Mouse (Mus musculus) lung, postnatal 4 days (tissue): Measurements from ENCODE around the gene Mrps14.

Experiments used
- DNase-seq, 2 experiments: peaks; one replicate each; pipeline ENCODE4 v3.0.0; 2021

Gene Mrps14

DNA sequence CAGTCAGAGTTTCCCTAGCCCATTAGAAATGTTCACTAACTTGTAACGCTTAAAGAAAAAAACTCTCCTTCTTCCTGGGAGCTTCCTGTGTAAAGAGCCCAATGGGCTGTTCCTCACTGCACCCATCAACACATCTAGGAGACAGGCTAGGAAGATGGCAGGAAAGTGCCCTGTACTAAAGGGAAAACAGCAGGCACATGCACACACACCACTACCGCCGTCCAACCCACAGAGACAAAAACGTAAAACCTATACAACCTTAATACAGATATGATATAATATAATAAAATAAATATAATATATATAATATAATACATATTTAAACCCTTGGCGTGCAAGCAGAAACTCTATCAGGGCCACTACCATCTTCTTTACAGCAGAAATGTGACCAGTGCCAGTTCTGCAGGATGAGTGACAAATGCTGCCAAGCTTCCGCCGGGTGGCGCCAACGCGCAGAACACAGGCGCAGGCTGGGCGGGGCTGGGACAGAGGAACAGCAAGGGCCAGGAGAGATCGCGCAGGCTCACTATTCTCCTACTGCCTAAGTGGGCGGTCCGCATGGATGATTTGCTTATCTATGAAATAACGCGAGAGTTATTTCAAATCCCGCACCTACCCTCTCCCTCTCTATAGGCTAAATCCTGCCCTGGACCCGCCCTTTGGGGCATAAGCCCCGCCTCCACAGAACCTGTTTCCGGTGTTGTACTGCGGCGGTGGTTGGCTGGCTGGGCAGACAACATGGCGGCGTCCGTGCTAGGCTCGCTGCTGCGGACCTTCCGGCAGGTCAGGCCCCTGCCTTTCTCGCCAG is at the start of gene Mrps14:
Mrps14 (plus strand) TSS at position 687 of the 808 bp plus-strand sequence.
- peak; percentile 98 to 99 for DNase-seq

DNA sequence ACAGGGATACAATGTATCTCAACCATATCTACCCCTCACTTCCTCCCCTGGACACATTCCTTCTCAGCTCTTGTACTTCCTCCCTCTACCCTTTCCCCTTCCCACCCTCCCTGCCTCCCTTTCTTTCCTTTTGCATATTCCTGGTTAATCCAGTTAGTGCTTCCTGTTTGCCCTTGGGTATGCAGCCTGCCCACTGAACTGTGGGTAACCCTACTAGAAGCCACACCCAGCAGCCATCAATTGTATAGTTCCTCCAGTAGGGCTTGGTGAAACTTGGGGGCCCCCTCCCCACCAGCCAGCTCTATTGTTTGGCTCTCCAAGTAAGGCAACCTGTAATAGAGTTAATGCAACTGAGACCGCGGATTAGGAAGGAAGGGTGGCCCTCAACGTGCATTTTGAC is 49.4 kb upstream of the Mrps14 start:
- no peak for DNase-seq

DNA sequence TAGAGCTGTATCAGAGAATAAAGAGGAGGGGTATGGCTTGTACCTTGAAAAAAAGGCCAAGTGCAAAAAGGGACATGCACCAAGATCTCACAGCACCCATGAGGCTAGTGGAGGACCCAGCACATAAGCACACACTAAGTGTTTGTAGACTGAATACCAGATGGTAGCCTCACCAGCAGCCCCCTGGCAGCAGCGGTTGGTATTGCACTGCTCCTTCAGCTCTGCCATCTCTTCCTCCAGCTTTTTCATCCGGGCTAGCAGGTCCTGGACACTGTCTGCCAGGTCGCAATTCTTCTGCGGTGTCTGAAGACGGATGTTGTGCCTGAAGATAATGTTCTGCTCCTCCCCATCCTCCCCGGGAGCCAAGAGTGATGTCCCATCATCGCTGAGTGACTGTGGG is 47.7 kb upstream of the Mrps14 start:
- DNase-seq, result no peak

DNA sequence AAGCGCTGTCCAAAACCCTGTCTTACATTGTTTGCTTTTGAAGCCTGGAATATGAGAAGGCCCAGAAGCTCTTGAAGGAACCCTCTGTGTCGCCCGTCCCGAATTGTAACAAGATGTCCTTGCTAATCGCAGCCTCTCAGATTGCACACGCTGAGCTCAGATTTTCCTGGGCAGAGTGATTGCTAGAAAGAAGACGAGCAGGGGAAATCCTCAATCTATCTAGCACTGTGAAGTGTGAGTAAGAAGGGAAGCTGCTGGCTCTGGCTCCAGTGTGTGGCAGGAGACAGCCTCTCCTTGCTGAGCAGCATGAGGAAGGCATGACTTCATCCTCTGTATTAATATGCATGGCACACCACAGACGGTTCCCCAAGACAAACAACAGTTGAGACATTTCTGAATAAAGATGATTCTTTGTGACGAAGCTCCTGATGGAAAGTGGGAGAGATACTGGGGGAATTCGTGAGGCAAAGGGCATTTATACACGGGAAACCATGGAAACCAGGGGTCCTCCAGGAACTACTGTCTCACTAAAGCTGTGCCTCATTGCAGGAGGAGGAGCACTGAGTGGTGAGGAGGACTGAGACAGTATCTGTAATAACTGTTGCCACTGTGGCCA is 45.6 kb upstream of the Mrps14 start:
- DNase-seq, result no peak

DNA sequence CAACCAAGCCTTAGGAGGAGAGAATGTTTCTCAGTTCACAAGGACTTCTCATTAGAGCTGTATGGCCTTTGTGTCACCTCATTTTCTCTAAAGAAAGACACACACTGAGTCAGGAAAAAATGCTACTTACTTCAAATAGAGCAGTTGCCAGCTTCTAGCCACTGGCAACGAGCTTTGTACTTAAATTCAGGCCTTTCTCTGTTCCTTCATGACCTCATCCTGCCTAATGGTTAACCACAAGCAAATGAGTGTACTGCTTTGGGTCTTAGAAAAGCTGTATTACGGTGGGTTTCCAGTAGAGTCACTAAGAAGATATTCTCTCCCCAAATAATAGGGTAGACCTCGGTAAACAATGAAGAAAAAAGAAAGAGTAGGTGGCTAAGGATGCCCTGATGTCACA is 44.3 kb upstream of the Mrps14 start:
- DNase-seq, result no peak

DNA sequence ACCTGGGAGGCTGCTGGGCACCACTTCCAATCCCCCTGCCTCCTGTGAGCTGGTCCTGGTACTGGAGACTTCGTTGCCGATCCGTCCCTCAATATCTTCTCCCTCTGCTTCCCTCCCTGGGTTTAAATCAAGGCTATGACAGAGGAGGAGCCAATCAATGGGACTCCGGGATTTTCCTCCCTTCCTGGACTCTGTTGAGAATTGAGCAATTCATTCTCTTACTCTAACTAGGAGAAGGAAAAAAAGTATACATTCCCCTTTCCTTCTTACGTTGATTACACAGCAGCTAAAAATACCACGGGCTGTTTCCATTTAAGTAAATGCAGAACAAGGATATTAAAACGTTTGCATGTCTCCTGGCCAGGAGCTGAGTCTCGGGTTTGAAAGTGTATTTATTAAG is 41.5 kb upstream of the Mrps14 start, which contains the start of gene Tnn:
Tnn (minus strand) TSS at position 101 of the 400 bp plus-strand sequence.
- DNase-seq, result no peak

DNA sequence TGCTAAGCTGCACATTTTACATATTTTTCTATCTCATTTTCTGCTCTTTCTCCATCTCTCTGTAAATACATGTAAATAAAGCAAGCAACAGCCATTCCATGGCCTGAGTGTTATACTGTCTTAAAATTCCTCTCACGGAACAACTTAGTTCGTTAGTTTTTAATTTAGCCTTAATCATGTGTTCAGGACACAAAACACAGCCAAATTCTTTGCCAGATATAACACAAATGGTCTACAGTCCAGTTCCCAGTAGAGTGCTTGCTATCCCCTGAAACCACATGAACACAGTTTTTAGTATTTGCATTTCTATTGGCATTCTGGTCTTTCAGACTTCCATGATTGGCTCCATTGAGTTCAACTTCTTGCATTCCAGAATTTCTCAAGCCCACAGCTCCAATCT is 36.8 kb upstream of the Mrps14 start:
- no peak for DNase-seq

DNA sequence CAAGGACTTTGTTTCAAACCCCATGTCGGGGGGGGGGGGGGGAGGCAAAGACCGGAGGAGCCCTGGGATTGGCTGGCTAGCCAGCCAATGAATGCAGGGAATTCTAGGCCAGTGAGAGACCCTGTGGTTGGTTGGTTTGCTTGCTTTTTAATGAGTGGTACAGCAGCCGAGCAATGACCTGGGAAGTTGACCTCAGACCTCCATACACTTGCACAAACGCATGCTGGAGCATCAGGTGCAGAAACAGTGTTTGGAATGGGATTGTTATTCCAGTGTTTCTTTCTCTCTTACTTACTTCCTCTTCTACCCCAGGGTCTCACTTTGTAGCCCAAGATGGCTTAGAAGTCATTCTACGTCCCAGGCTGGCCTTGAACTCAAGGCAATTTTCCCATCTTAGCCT is 28.4 kb upstream of the Mrps14 start:
- no peak for DNase-seq

DNA sequence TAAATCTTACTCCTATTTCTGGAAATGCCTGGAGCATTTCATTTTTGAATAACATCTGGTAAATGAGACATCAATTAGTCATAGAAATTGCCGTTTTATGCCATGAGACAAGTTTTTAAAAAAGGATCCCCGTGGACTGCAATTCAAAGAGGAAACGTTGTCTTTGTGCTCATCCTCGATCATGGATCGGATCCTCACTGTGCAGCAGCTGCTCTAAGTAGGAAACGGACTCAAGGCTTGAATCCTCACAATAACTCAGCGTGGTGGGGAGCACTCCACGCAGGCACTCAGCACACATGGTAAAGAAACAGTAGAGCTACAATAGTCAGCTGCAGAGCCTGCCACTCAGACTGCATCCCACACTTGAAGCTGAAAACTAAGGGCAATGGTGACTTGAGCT is 18.1 kb upstream of the Mrps14 start:
- no peak for DNase-seq

DNA sequence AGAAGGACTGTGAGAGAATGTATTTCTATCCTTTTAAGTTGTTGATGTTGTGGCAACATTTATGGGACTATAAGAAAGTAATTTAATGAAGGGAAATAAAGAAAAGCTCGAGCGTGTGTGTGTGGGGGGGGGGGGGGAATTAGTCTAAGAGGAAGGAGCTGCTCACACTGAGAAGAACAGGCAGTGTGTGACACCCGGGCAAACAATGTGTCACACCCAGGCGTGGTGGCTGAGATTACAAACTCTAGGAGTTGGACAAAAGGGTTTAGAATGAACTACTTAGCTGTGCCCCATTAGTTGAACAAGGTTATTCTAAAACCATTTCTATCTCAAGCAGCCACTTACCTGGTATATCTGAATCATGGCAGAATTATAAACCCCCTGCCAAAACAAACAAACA is 13.8 kb upstream of the Mrps14 start:
- DNase-seq, result no peak

DNA sequence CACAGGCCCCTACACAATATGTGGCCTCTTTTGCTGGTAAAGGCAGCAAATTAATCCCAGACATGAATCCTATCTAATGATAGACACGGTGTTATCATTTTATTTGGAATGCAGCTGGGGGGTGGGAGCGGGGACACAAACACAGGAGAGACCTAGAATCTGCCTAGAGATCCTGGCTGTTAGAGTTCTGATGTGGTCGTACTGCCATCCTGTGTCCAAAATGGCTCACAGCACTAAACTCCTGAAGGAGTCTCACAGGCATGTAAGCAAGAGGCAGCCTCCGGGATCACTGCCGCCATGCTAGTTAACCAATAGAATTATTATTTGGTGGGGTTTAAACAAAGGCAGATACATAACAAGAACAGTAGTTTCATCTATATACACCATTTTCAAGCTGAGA is 10.5 kb upstream of the Mrps14 start:
- DNase-seq, result peak in 1 of 2 experiments; percentile 40

DNA sequence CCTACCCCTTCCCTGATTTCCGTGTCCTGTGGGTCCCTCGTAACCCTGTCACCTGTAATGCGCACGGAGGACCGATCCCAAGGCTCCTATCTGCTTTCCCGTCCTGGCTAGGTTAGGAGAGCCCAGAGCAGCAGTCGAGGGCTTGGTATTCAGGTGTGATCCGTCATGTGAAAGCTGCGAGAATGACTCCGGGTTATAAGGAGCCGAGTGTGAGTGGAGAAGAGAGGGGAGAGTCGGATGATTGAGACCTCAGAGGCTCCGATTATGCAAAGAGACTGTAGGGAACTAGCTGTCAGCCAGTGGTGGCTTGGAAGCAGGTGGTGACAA is 285 bp downstream of the Mrps14 start:
- DNase-seq, result no peak

DNA sequence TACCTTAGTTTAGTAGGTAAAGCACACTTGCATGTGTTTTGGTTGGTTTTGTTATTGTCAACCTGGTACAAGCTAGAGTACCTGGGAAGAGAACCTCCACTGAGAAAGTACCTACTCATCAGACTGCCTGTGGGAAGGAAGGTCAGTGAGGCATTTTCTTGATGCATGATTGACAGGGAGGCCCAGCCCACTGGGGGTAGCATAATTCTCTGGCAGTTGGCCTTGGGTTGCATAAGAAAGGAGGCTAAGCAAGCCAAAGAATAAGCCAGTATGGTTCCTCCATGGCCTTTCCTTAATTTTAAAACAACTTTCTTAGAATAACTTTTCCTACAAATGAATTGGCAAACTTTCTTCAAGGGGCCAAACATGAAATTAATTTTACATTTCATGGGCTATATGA is 10.5 kb downstream of the Mrps14 start:
- DNase-seq, result no peak

DNA sequence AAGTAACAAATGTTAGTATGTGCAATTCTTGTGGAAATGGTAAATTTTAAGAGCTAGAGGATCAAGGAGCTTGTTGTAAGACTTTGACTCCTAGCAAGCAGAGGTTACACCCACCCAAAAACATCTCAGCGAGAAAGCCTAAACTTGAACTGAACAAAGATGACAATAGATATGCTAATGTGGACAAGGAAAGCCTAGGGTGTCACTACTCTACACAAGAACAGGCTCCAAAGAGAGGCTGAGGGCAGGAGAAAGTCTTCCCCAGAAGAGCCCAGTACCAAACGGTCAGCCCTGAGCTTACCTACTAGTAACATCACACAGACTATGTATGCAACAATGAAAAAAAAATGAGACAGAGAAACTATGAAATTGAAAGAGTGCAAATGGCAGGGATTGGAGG is 14.8 kb downstream of the Mrps14 start:
- no peak for DNase-seq

DNA sequence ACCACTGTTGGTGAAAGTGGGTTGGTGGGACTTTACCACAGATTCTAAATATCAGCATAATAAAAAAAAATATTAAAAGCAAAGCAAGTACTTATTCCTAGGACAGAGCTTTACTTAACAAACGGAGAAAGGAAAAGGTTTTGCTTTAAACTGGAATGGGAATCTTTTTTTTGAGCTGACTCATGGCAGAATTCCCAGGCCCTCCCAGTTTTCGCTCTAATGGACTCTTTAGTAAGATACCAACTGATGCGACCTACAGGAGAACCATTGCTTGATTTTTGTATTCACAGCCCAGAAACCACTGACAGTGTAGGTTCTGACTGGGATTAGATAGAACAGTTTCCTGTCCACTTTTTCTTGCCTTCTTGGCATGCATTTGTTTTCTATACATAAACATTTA is 15.6 kb downstream of the Mrps14 start:
- DNase-seq, result no peak

DNA sequence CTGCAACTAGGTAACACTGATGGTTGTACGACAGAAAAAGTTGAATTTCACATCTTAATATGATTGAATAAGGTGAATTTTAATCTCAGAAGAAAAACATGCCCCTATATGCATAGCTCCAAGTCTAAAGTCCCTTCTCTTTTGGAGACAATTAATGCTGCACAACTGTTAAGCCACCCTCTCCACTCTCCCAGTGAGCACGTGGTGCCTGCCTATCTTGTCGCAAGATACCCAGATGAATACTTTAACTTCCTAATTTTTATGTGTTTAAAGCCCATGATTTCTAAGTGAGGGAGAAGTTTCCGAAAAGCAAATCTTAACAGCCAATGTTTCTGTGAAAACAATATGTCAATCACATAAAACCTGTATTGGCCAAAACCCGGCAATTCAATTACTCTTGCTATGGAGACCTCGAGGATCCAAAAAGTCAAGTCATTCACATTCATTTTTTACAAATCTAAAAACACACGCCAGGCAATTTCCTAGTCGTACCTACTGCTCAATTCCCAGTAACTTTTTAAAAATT is 16.6 kb downstream of the Mrps14 start:
- DNase-seq, result no peak

DNA sequence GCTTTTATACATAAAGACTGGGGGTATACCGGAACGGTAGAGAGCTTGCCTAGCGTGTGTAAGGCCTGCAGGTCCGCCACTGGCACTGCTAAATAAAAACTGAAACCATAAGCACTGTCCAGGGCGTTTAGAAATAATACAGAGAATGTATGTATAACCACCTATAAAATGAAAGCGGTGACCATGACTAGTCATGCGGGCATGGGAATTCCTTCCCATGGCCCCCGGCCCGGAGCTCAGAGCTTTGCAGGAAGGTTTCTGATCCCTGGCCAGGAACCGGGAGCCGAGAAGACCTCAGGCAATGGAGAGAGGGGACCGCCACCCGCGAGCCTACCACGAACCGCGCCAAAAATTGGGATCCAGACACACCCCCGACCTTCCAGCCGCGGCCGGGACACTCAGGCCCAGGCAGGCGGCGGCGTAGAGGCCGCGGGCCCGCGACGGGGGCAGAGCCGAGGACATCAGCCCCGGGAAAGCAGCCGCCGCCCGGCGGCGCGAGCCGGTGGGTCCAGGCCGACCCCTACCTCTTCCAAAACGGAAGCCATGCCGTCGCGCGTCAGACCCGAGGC is 17.2 kb downstream of the Mrps14 start:
- no peak for DNase-seq

DNA sequence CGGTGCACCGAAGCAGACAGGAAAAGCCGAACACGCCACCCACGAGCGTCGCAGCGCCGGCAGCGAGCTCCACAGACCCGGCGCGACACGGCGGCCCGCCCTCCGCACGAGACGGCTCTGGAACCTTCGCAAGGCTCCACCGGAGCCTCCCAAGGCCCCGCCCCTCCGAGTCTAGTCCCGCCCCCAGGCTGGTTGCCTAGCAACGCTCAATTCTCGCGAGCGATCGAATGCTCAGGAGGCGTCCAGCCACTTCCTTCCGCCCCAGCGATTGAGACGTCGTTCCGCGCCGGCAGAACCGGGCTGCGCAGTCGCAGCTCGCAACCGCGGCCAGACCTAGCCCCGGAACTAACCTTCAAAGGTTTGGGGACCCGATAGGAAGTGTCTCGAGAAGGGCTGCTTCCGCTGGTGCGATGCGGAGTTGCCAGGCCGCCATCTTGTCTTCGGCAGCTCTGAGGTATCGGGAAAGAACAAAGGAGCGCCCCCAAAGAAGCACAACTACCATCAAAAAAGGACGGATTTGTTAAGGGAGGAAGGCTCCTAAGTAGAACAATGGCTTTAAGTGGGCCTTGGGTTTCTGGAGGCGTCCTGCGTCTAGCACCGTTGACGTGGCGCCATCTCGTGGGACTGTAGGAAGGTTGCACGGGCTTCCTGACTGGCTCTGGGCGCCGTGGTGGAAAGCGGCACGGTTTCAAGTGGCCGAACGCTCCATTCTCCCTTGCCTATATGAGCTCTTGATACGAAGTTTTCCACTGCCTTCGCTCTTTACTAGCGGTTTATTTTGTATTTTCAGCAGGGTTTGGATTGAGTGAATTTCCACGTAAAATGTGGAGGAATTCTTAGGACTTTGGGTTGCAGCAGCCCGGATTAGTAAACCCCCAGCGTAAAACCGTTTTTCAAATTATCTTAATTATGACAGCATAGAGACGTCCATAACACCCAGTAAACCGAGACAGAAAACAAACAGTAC is 18.0 kb downstream of the Mrps14 start, which contains the start of gene Cacybp:
Cacybp (minus strand) TSS at position 173 of the 967 bp plus-strand sequence.
- DNase-seq, result peak; percentile 100

DNA sequence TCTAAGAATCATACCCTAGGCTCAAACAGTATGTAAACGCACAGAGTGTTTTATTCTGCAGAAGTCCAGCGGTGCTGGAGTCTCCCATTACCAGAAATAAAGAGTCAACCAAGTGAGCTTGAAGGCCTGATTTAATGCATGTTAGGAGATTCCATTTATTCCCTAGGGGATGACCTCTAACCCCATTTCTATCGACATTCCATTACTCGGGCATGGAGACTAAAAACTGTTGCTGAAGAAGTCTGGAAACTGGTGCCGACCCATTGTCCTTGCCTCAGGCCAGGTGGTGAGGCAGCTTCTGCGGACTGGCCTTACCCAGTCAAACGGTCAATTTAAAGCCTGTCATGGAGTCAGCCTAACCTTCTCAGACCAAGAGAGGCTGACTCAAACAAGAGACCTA is 19.2 kb downstream of the Mrps14 start:
- no peak for DNase-seq

DNA sequence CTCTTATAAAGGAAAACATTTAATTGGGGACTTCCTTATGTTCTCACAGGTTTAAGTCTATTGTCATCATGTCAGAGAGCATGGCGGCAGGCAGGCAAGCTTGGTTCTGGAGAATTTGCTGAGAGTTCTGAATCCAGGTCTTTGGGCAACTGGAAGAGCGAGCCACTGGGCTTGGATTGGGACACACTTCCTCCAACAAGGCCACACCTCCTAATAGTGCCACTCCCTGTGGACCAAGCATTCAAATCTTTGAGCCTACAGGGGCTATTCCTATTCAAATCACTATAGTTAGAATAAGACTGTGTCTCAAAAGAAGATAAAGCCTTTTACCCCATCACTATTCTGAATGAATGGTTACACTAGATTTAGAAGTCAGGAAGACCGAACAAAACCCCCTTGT is 22.9 kb downstream of the Mrps14 start:
- no peak for DNase-seq

DNA sequence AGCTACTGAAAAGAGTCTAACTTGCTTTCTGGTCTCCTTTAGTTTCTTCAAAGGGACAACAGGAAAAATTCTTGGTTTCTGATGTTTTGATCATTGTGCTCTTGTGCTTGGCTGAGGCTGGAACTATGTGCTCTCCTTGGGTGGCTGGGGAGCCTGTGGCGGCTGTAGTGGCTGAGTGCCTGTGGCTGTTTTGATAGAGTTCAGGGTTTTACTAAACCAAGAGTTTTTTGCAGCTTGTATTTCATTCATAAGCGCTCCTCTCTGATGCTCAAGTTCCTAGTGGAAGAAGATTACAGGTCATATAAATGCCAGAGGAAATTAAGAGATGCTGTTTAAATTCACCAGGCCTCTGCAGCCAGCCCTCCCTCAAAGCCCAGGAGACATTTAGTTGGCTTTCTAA is 29.1 kb downstream of the Mrps14 start:
- no peak for DNase-seq

DNA sequence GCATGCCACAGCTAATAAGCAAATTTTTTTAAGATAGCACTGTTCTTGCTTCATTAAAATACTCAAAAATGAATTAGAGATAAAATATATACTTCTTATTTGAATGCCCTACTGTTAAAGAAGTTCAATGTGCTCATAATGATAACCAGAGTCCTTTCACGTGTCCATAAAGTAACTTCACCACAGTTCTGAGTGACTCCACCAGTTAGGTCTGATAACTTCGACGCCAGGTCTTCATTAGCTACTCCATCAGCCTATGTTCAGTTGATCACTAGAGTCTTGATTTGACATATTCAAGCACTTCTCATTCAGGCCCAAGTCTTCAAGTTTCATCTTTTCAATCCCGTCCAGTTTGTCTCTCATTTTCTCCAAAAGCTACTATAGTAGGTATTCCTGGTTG is 32.2 kb downstream of the Mrps14 start:
- DNase-seq, result no peak

DNA sequence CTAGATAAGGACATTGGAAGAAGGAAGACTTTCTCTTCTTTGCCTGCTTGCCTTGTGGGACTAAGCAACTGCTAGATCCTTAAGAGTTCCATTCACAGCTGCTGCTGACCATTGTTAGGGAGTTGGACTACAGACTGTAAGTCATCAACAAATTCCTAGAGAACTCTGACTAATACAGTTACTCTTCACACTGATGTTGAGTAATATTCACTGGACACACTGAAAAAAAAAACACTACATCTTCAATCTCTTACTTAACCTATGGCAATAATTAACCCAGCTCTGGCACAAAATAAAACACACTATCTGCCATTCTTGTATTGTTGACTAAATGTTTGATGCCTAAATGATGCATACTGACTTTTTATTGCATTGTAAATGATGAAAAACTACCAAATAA is 32.8 kb downstream of the Mrps14 start:
- no peak for DNase-seq
